Mouse (Mus musculus) NIH3T3 (cell line): ENCODE measurements around the gene Rcn3.
"Not testable (repeated sequence)": the region's sequence is repeated elsewhere in the genome, so short reads cannot be mapped to it uniquely, and the experiment has no call there.

Source experiments
- DNase-seq: peaks from one replicate; pipeline ENCODE4 v3.0.0-alpha.2; 2012; ENCODE audit warnings: low read depth

Rcn3 gene

DNA sequence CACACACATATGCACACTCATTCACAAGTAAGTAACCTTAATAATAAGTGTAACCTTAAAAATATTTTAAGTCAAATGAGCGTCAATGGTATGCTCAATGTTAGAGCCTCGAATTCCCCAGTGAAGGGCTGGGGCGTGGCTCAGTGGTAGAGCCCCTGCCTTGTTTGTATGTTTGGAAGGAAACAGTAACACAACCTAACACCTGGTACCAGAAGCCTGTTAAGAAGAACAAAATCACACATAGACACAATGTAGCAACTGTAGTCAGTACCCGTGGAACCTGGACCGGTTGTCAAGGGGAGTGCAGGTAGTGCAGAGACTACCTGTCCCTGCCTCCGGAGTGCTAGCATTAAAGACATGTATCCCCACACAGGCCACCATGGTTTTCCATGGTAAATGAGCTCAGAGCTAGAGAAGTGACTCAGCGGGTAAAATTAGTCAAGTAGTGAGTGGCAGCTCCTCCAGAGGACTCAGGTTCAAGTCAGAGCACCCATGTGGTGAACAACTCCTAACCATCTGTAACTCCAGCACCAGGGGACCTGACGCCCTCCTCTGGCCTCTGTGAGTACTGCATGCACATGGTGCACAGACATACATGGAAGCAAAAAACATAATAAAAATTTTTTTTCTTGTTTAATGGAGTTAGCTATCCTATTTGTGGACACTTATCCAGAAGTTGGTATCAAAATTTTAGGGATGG, 6.7 kb upstream of the Rcn3 start:
- DNase-seq: peak; percentile 55

DNA sequence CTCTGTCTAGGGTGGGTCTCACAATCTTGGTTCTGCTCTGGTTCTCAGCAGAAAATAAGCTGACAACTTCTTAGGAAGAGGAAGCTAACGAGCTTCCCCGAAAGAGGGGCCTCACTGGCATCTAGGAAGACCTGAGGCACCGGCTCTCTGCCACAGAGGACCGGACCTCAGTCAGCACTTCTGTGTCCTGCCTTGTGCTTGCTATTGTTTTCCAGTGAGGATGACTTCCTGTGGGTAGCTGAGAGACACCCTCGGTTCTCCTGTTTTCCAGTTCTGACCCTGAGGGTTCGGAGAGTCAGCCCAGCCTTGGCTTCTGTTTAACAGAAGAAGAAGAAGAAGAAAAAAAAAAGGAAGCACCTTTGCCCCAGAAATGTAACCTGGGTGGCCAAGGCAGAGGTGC, 5.5 kb upstream of the Rcn3 start:
- DNase-seq: no peak

- DNase-seq: not testable (repeated sequence)
Observed at GRCm38 (mm10) chr7:45095965-45096364, 3.9 kb upstream of the Rcn3 start.

DNA sequence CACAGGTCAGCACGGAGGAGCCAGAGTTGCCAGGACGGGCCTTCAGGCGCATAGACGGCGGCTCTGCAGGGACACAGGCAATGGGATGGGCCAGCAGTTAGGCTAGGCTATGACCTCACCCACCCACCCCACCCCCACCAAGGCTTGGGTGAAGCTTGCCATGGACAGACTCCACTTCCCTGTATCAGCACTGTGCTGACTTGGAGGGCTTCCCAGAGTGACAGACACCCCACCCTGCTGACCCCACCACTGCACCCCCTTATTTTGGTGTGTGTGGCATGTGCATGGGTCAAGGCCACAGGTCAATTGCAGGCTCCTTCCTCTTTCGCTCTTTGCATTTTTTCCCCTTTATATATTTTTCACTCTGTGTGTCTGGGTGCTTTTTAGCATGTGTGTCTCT, 3.3 kb upstream of the Rcn3 start:
- DNase-seq: no peak

- DNase-seq: peak; percentile 66
Observed at GRCm38 (mm10) chr7:45094121-45094520, 2.1 kb upstream of the Rcn3 start.

- DNase-seq: peak; percentile 31
Observed at GRCm38 (mm10) chr7:45093516-45093905, 1.5 kb upstream of the Rcn3 start.

DNA sequence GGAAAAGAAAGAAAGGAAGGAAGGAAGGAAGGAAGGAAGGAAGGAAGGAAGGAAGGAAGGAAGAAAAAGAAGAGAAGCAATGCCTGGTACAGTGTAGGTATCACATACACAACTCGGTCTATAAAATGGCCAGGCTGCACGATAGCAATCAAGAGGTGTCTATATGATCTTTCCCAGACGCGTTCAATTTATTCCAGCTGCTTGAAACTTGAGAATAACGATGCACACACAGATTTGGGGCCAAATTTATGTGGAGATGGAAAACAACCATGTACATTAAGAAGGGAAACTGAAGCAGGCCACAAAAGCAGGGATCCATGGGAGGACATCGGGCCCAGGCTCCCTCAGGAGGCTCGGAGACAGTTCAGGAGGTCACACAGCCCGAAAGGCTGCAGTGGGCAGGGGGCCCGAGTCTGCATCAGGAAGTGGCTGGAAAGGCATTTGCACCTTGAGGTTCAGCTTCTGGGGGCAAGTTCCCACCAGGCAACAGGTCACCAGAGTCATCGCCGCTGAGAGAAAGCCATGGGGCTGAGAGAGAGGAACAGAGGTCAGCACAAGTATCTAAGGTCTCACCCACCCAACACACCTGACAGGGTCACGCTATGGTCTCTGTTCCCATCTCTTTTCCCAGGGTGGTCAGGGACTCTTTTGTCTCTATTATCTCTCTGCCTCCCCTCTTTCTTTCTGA, 951 bp upstream of the Rcn3 start:
- DNase-seq: peak; percentile 34

GRCm38 (mm10) chr7:45091001-45091990, 725 bp downstream of the Rcn3 start:
- DNase-seq: peak; percentile 77

DNA sequence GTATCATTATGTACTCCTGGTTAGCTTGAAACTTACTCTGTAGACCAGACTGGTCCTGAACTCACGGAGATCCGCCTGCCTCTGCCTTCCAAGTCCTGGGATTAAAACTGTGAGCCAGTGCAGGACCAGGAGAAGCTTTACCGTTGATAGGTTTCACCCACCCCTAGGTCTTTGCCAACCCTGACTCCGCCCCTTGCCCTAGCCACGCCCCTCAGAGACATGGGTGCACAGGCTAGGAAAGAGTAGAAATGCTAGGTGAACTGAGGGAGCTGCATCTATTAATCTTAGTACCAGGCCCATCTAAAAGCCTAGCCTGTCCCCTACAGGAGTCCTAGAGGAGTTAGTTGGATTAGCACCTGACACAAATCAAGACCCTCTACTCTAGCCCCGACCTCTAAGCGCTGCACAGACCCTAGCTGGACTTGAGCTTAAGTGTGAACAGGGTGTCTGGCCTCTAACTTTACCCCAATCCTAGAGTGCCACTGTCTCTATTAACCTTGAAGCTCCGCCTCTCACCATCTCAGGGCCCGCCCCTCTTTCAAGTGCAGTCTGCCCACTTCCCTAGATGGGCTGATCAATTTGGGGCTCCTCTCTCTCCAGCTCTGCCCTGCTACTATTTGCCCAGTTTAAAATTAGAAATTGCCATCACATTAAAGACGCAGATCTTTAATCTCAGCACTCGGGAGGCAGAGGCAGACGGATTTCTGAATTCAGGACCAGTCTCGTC, 1.6 kb downstream of the Rcn3 start:
- peak; percentile 66 for DNase-seq

GRCm38 (mm10) chr7:45088597-45088996, 3.4 kb downstream of the Rcn3 start:
- DNase-seq: no peak

DNA sequence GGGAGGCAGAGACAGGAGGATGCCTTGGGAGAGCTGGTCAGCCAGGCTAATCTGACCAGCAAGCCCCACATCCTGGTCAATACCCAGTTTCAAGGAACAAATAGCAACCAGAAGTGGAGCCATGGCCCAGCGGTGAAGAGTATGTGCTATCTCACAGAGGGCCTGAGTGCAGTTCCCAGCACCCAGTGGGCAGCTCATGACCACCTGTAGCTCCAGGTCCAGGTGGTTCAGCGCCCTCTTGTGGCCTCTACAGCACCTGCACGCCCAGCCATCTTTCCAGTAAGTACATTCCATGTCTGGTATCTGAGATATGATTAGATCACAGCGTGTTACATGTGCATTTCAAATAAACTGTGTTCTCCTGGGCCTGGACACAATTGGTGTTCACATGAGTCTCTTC, 5.9 kb downstream of the Rcn3 start:
- peak; percentile 34 for DNase-seq

DNA sequence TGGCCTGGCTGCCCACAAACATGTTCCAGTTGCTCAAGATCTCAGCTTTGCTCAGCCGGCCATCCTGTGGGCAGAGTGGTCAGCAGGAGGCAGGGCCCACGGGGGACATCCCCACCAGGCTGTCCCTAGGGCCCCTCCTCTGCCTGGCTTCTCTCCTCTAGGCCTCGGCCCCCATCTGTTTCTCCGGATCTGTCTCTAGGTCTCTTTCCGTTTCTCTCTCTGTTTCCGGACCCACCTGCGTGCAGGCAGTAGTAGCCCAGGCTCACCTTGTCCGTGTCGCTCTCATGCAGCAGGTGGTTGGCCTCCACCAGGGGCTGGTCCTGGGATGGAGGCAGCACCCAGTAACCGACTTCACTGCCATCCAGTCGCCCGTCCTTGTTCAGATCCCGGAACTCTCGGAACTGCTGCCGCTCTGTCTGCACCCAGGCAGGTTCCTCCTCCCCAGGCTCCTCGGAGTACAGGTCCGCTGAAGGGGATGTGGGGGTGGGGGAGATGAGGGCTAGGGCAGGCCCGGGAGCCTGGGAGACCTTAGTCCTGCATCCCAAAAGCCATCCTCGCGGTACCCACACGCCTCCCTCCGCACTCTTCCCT, 8.6 kb downstream of the Rcn3 start:
- no peak for DNase-seq

DNA sequence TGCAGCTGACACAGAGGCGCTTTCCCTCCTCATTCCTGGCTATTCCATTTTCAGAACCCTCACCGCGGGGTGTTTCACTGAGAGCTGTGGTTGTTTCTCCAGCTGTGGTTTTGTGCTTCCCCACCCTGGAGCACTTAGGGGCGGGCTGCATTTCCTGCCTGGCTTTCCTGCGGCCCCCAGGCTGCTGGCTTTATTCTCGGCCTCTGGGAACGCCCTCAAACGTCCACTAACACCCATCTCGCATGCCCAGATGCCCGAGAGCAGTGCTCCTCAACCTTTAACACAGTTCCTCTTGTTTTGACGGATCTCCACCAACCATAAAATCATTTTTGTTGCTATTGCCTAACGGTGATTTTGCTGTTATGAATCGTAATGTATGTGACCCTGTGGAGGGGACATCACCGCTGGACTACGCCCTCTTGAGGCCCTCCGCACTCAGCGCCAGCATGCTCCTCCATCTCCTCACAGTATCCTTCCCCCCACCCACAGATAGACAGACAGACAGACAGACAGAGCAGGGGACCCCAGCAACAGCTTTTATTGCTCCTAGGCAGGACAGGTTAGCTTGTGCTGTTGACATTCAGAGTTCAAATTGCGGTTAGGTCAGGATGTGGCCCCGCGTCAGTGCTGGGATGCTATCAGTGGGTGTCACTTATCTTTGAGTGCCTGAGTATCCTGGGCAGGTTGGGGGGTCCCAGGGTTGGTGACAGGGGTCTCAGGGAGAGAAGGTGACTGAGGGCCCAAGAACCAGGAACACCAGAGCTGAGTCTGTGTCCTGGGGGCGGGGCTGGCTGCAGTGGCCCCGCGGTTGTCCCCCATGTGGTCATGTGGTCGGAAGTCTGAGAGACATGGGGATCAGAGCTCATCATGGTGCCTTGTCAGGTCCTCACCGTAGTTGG, 9.4 kb downstream of the Rcn3 start:
- no peak for DNase-seq

DNA sequence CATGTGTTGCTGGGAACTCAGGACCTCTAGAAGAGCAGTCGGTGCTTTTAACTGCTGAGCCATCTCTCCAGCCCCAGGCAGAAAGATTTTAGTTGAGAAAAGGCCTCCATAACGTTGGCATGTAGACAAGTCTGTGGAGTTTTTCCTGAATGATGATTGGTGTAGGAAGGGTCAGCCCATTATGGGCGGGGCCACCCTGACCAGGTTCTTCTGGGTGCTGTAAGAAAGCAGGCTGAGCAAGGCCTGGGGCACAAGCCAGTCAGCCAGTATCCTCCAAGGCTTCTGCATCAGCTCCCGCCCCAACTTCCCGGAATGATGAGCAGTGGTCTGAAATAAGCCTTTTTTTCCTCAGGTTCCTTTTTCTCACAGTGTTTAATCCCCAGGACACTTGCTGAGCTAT, 11.0 kb downstream of the Rcn3 start:
- DNase-seq: peak; percentile 68

DNA sequence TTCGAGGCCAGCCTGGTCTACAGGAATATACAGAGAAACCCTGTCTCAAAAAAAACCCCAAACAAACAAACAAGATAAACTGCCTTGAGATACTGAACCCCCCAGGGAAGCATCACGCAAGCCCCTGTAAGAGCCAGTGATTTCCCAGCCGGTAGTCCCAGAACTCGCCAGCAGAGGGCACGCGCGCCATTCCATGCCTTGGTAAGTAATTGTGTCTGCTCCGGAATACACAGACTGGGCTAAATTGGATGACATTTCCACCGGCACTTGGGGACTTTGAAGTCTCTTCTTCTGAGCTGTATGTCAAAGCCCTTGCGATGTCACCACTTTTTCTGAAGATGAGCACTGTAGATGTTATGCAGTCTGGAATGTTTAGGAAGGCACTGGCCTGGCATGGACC, 12.2 kb downstream of the Rcn3 start:
- DNase-seq: peak; percentile 94

DNA sequence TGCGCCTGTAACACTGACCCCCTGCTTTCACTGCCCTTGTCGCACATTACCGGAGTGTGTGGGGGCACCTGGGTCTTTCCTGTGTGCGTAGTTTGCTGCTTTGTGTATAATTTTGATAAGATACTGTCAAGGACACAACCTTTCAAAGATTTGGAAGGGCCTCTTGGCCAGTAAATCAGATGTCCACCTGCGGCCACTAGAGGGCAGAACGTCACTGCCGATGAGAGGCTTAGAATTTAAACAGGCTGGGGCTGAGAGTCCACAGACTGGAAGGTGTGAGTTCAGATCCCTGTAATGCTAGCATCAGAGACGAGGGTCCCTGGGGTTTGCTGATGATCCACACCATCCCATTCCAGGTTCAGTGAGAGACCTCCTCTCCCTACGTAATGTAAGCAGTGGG, 13.5 kb downstream of the Rcn3 start:
- DNase-seq: peak; percentile 89

DNA sequence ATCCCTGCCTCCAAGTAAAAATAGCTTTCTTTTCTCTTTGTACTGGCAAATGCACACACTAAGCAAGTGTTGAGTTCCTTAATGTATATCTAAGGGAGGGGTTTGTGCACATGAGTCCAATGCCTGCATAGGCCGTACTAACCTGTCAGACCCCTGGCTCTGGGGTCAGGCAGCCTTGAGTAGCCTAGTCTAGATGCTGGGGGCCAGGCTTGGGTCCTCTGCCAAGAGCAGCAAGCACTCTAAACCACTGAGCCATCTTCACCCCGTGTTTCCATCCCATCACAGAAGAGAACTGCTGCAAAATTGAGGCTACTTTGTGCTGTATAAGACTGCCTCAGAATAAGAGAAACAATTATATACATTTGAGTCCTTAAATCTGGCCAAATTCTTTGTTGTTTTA, 14.2 kb downstream of the Rcn3 start:
- no peak for DNase-seq

GRCm38 (mm10) chr7:45077322-45077721, 14.7 kb downstream of the Rcn3 start:
- no peak for DNase-seq

- no peak for DNase-seq
Observed at GRCm38 (mm10) chr7:45076501-45076900, 15.5 kb downstream of the Rcn3 start.

GRCm38 (mm10) chr7:45075405-45075804, 16.6 kb downstream of the Rcn3 start:
- DNase-seq: peak; percentile 86
